In genomic region chr8:70539077-70539813, GRCm38 (mm10) we compare ENCODE assay signal across 8 mouse cellular contexts. TPM values are rescaled to one million over a fixed set of nuclear protein-coding genes. Genes with fewer than 3 reads are reported as not detected.
DNase-seq lines count a peak whose midpoint lies in the region; ATAC-seq and TF ChIP-seq lines count a peak whose summit lies in the region.

TSS of gene Ell (plus strand) at chr8:70539457.

- 0 out of 4 replicates have a peak, but pooled peaks cover 0 to 2% of the 10 kb centered on the region in 2 experiments for H3K4me1 ChIP-seq in ES-E14 (ENCODE audit: control insufficient read depth in 2 of 2, insufficient read depth in 2 of 2, low read length in 2 of 2, poor library complexity in 1 of 2)
- H3K4me1 ChIP-seq in forebrain, embryonic 15.5 days: peaks cover 31% of the 10 kb centered on the region
- peaks cover 21% of the 10 kb centered on the region; the same call in 1 of the 2 replicates for H3K4me1 ChIP-seq in lung, adult 2 months (ENCODE audit: control insufficient read depth, insufficient read depth, low read length)

- DNase-seq in ES-E14 (ENCODE audit: low read depth, low spot score): peak; percentile 99
- DNase-seq in cerebellum, adult 11-12 months: peak; percentile 98
- DNase-seq in heart, postnatal 25 days (ENCODE audit: low spot score): peak; percentile 99
- peak; percentile 99 to 100 for DNase-seq in layer of hippocampus, adult 18-20 months (ENCODE audit: low spot score in 2 of 2)
- DNase-seq in lung, adult 2 months: peak; percentile 98
- DNase-seq in thymus, adult 18-20 months: peak; percentile 99

- H3K9me3 ChIP-seq in ES-E14 (ENCODE audit: control insufficient read depth, insufficient read depth, low read depth, low read length): no peaks in the 10 kb centered on the region
- H3K9me3 ChIP-seq in forebrain, embryonic 15.5 days: no peaks in the 10 kb centered on the region

- intact Hi-C loops in heart, postnatal 25 days (cut with DNase I): loop anchor here (10.0 kb wide), 1 partner anchor 226 kb away; the partner anchor contains the start of gene Mpv17l2

- ATAC-seq in forebrain, embryonic 15.5 days (replicated peaks): peak; percentile 91
- ATAC-seq in neutrophil, adult 5-6 weeks (ENCODE audit: extremely low read depth, insufficient number of reproducible peaks, low FRiP score, poor library complexity, severe bottlenecking): peak; percentile 65

- peak; percentile 93; the same call in 1 of the 2 replicates for TF ChIP-seq POLR2A in lung, adult 2 months (IDR thresholded peaks at IDR 0.05; ENCODE audit: borderline replicate concordance, extremely low read depth, low read depth, low read length)

- peak within 1 kb of the TSS; percentile 79 for H3K27ac ChIP-seq in ES-E14 (ENCODE audit: insufficient read depth, low read depth, low read length, poor library complexity, severe bottlenecking)
- H3K27ac ChIP-seq in forebrain, embryonic 15.5 days (replicated peaks): peak within 1 kb of the TSS; percentile 97

- 0% methylated on average over 56 of the region's 58 CpGs for WGBS in forebrain, embryonic 15.5 days
- WGBS in lung, adult 2 months: under 1% methylated on average over 58 of the region's 58 CpGs

- in situ Hi-C loops in ES-E14 (cut with MboI; ENCODE audit: low sequenced_read_pairs in 2 of 2, unreplicated experiment in 2 of 2): no loop called here

- H3K27me3 ChIP-seq in forebrain, embryonic 15.5 days: no peaks in the 10 kb centered on the region

- no peak for TF ChIP-seq CTCF in lung, adult 2 months (IDR thresholded peaks at IDR 0.05; ENCODE audit: insufficient read depth, low read length)

- H3K4me2 ChIP-seq in forebrain, embryonic 15.5 days (replicated peaks): peak within 1 kb of the TSS; percentile 85

- peak within 1 kb of the TSS; percentile 76 to 85 for H3K4me3 ChIP-seq in ES-E14 (ENCODE audit: insufficient read depth in 1 of 2, low read depth in 1 of 2, low read length in 2 of 2, poor library complexity in 1 of 2, severe bottlenecking in 1 of 2)
- peak within 1 kb of the TSS; percentile 90 for H3K4me3 ChIP-seq in forebrain, embryonic 15.5 days
- peak within 1 kb of the TSS; percentile 91 for H3K4me3 ChIP-seq in lung, adult 2 months (replicated peaks; ENCODE audit: extremely low read depth, low read depth, low read length)

- H3K9ac ChIP-seq in ES-E14 (ENCODE audit: insufficient read depth, low read depth, low read length, poor library complexity, severe bottlenecking): peak within 1 kb of the TSS; percentile 91
- H3K9ac ChIP-seq in forebrain, embryonic 15.5 days (replicated peaks): peak within 1 kb of the TSS; percentile 90

- H3K36me3 ChIP-seq in ES-E14 (ENCODE audit: control insufficient read depth, insufficient read depth, low read length, poor library complexity, severe bottlenecking): peaks cover 12% of the 10 kb centered on the region
- peaks cover 26% of the 10 kb centered on the region for H3K36me3 ChIP-seq in forebrain, embryonic 15.5 days

TF ChIP-seq in ES-E14, 5 proteins besides CTCF, POLR2A, EP300 and RAD21:
- peak; percentile 96 for TF ChIP-seq CHD2 (IDR thresholded peaks at IDR 0.05; ENCODE audit: low read depth, low read length)
- TF ChIP-seq MAFK (IDR thresholded peaks at IDR 0.05; ENCODE audit: insufficient read depth, low read depth, low read length): no peak
- TF ChIP-seq ZNF384 (IDR thresholded peaks at IDR 0.05; ENCODE audit: low read depth, low read length): no peak
- TF ChIP-seq ZC3H11A (IDR thresholded peaks at IDR 0.05; ENCODE audit: borderline replicate concordance, low read depth, low read length): no peak
- TF ChIP-seq HCFC1 (IDR thresholded peaks at IDR 0.05; ENCODE audit: borderline replicate concordance, insufficient read depth, low read length): no peak
TF ChIP-seq in ES-E14: peak in this region for 1.

RNA-seq across cellular contexts. Expression of gene Ell, which starts in this region (rescaled TPM):
- 15.8 and 16.1 TPM in 2 replicates for total RNA-seq in ES-E14 (2012; rRNA removed)
- polyA plus RNA-seq in forebrain, embryonic 15.5 days (2015; fragmentation: Nextera tagmentation; extraction: Ambion mirVana): 17.4 and 19.2 TPM in 2 replicates
- total RNA-seq in heart, postnatal 25 days (2021): 10 to 100 TPM; 11.7 to 13.3 TPM
- 10 to 100 TPM; 18.9 to 21.8 TPM for total RNA-seq in layer of hippocampus, adult 18-20 months (2021)
- polyA plus RNA-seq in lung, adult 2 months (2012; rRNA removed): 29.6 and 32.9 TPM in 2 replicates
- total RNA-seq in neutrophil, adult 5-6 weeks (2017): 38.8 and 40.6 TPM in 2 replicates

Comparison
In these comparisons a context has a peak if more than half of its experiments do, and no peak if none do; other contexts are left out.
1. Peak in every context shown above with its lines: DNase-seq, ATAC-seq, H3K4me3 ChIP-seq and H3K27ac ChIP-seq.